Mouse (Mus musculus) limb, embryonic 11.5 days (tissue): ENCODE measurements around the gene Ddx19a. TPM values are rescaled to one million over a fixed set of nuclear protein-coding genes. Genes with fewer than 3 reads are reported as not detected.
A peak's percentile ranks its signal among the peaks of the same experiment; 100 is the strongest.

Experiments used
- ATAC-seq: fragments of 200-750 bp; cut with Nextera tagmentation; 2 replicates; pipeline ENCODE4 v1.8.0; 2017; ENCODE audit warnings: low read depth; ENCODE audit not compliant: insufficient number of reproducible peaks, low FRiP score, low TSS enrichment
- DNase-seq: peaks from one replicate; pipeline ENCODE4 v3.0.0-alpha.2; 2015; ENCODE audit warnings: low spot score
- H3K27ac ChIP-seq: fragments of 300-500 bp; sonication (generic); replicated peaks from 2 replicates; pipeline ENCODE4 v1.5.1; 2014; ENCODE audit warnings: low read depth, mild to moderate bottlenecking, low read length
- H3K27me3 ChIP-seq: fragments of 300-500 bp; sonication (generic); 2 replicates; pipeline ENCODE4 v1.6.1; 2014; ENCODE audit warnings: mild to moderate bottlenecking, low read length, mixed read lengths; ENCODE audit not compliant: control insufficient read depth, insufficient read depth
- H3K36me3 ChIP-seq: fragments of 300-500 bp; sonication (generic); 2 replicates; pipeline ENCODE4 v1.6.1; 2014; ENCODE audit warnings: mild to moderate bottlenecking, low read length, moderate library complexity, mixed read lengths; ENCODE audit not compliant: control insufficient read depth, insufficient read depth
- H3K4me1 ChIP-seq: fragments of 300-500 bp; sonication (generic); 2 replicates; pipeline ENCODE4 v1.6.1; 2014; ENCODE audit warnings: low read length, mixed read lengths; ENCODE audit not compliant: control insufficient read depth, insufficient read depth
- H3K4me2 ChIP-seq: fragments of 300-500 bp; sonication (generic); 2 replicates; pipeline ENCODE4 v1.6.1; 2014; ENCODE audit warnings: low read depth, mild to moderate bottlenecking, moderate library complexity; ENCODE audit not compliant: severe bottlenecking
- H3K4me3 ChIP-seq: fragments of 300-500 bp; sonication (generic); 2 replicates; pipeline ENCODE4 v1.5.1; 2014; ENCODE audit warnings: low read depth, low read length
- H3K9ac ChIP-seq: fragments of 300-500 bp; sonication (generic); 2 replicates; pipeline ENCODE4 v1.6.1; 2014; ENCODE audit warnings: mild to moderate bottlenecking, low read length
- H3K9me3 ChIP-seq: fragments of 300-500 bp; sonication (generic); 2 replicates; pipeline ENCODE4 v1.6.1; 2016; ENCODE audit warnings: low read length; ENCODE audit not compliant: control insufficient read depth
- WGBS: fragments of 180-500 bp; shearing (Covaris S2); extraction: QIAGEN DNeasy Blood & Tissue Kit; methylation state at CpG from one replicate; pipeline ENCODE4 v1.1.7; 2014; 5-methylcytosine and 5-hydroxymethylcytosine counted together
- polyA plus RNA-seq: library from polyadenylated mRNA; unstranded; fragments of >200 nt; fragmentation: Nextera tagmentation; extraction: Ambion mirVana; gene quantifications from 2 replicates; pipeline ENCODE4 v1.2.1, GENCODE M21; 2014

Ddx19a gene
- 34.1 and 40.3 TPM in 2 replicates for polyA plus RNA-seq

DNA sequence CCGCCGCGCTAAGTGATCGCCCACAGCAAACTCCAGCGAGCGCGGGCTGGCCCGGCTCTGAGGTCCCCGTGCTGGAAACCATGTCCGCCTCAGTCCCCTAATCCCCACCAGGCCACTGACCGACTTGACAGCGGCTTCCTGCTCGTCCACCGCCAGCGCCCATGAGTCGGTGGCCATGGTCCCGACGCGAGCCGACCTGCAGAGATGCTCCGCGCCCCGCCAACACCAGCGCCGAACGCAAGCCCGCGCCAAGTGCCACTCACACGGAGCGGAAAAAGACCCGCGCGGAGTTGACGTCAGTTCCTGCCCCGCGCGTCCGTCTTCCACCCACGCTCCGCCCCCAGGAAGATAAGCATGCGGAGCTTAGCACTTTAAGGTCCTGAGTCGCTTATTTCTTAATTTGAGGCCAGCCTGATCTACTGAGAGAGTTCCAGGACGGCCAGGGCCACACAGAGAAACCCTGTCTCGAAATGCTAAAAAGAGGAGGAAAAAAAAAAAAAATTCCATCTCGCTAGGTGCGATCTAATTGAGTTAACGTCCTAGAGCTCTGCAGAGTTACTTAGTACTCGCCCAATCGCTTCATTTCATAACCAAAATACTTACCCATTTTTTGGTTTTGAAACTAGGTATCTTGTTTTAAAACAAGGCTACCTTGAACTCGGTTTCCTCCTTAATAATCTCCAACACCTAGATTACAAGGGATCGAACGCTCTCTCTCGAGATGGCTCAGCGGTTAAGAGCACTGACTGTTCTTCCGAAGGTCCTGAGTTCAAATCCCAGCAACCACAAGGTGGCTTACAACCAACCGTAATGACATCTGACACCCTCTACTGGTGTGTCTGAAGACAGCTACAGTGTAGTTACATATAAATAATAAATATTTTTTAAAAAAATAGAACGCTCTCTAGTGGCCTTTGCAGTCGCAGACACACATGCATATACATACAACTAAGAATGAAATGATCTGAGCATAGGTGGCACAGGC is at the start of gene Ddx19a:
TSS of gene Ddx19a (minus strand) at position 254 of the 985 bp plus-strand sequence.
- H3K4me1 ChIP-seq = peaks cover 5% of the 10 kb centered on the region; the same call in 1 of the 2 replicates
- WGBS = 4% methylated on average over 58 of the region's 58 CpGs
- peak within 1 kb of the TSS; percentile 71 for H3K4me2 ChIP-seq
- H3K4me3 ChIP-seq = peak within 1 kb of the TSS; percentile 90
- H3K36me3 ChIP-seq = no peaks in the 10 kb centered on the region
- ATAC-seq (peak; percentile 84; the same call in 1 of the 2 replicates), DNase-seq (peak; percentile 88)
- no peaks in the 10 kb centered on the region for H3K9me3 ChIP-seq
- H3K27me3 ChIP-seq = no peaks in the 10 kb centered on the region
- H3K9ac ChIP-seq = peak within 1 kb of the TSS; percentile 84
- H3K27ac ChIP-seq = peak within 1 kb of the TSS; percentile 55; the same call in 1 of the 2 replicates

DNA sequence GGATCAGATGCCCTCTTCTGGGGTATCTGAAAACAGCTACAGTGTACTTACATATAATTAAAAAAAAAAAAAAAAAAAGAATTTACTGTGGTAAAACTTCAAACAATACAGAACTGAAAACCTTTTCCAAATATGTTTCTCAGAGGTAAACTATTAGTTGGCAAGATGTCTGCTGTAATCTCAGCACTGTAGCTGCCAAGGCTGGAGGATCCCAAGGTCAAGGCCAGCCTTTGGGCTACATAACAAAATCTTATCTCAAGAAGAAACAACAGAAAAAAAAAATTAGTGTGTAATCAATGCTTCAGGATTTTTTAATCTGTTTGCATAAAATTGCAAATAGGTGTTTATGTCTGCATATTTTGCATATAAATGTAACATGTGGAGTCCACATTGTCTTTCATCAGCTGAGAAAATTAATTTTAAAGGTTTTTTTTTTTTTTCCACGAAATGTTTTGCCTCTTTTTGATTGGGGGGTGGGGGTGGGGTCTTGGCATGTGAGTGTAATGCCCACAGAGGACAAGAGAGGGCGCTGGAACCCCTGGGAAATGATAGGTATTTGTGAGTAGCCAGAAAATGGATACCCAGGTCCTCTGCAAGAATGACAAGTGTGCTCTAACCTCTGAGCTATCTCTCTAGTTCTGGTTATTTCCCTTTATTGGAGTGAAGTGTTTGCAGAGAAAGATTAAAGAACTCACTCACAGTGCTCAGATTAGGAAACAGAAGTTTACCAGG is 46.6 kb upstream of the Ddx19a start:
- no peak for ATAC-seq
- 56% methylated on average over 2 of the region's 2 CpGs for WGBS
- H3K4me2 ChIP-seq = no peak overlapping the region

DNA sequence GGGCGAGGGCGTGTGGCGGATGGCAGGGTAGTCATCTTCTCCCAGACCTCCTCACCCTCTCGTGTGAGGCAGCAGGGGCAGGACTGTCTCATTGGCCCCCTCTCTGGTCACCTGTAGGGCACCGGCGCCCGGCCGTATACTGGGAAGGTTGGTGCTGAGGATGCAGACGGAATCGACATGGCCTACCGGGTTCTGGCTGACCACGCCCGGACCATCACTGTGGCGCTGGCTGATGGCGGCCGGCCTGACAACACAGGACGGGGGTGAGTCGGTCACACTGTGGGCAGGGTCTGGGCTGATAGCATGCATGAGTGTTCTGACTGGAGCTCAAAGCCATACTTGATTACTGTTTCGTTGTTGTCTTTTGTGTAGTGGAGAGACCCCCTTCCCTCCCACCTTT is 44.9 kb upstream of the Ddx19a start:
- H3K4me3 ChIP-seq = no peak overlapping the region
- 95% methylated on average over 19 of the region's 19 CpGs for WGBS
- H3K4me1 ChIP-seq = no peaks in the 10 kb centered on the region
- no peak overlapping the region for H3K9ac ChIP-seq
- peaks cover 55% of the 10 kb centered on the region for H3K36me3 ChIP-seq
- DNase-seq (no peak), ATAC-seq (no peak)
- no peak overlapping the region for H3K27ac ChIP-seq
- H3K27me3 ChIP-seq = no peaks in the 10 kb centered on the region
- H3K9me3 ChIP-seq = no peaks in the 10 kb centered on the region
- H3K4me2 ChIP-seq = no peak overlapping the region

More for the DNA sequence above, 46.6 kb upstream of the Ddx19a start:
- no peak overlapping the region for H3K4me3 ChIP-seq
- H3K4me1 ChIP-seq = no peaks in the 10 kb centered on the region
- no peak overlapping the region for H3K27ac ChIP-seq
- no peaks in the 10 kb centered on the region for H3K27me3 ChIP-seq
- H3K9me3 ChIP-seq = no peaks in the 10 kb centered on the region
- peaks cover 63% of the 10 kb centered on the region for H3K36me3 ChIP-seq
- no peak overlapping the region for H3K9ac ChIP-seq
- no peak for DNase-seq

DNA sequence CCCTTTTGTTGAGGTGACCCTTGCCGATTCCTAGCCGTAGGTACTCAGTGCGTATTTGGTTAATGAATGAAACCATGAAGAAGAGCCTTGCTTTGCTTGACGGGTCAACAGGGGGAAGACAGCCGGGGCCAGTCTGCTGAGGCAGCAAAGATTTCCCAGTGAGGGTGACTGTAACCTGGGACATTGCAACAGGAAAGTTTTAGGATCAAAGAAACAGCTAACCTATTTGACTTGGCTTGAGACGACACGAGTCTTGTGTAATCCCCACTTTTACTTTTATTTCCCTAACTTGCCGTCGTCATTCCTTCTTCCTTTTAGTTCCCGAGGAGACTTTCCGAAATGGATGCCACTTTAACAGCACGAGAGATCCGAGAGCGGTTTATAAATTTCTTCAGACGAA is 39.0 kb upstream of the Ddx19a start:
- H3K27ac ChIP-seq = no peak overlapping the region
- no peak overlapping the region for H3K4me3 ChIP-seq
- H3K4me2 ChIP-seq = no peak overlapping the region
- no peaks in the 10 kb centered on the region for H3K27me3 ChIP-seq
- no peaks in the 10 kb centered on the region for H3K9me3 ChIP-seq
- peaks cover 8% of the 10 kb centered on the region for H3K4me1 ChIP-seq
- DNase-seq (no peak), ATAC-seq (no peak)
- WGBS = 93% methylated on average over 15 of the region's 15 CpGs
- H3K9ac ChIP-seq = no peak overlapping the region
- H3K36me3 ChIP-seq = peaks cover 22% of the 10 kb centered on the region; the same call in 1 of the 2 replicates

DNA sequence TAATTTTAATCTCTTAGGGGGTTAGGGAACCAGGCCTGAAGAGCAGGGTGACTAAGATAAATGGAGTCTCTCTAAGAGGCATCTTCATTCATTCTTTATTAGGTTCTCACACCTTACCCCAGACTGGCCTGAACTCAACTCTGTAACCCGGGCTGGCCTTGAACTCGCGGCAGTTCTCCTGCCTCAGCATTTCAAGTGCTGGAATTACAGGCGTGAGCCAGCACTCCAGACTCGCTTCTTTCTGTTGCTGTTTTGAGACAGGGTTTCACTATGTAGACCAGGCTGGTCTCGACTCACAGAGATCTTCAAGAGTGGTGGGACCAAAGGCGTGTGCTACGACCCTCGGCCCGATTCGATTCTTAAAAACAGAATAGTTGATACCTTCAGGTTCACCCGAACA is 36.7 kb upstream of the Ddx19a start:
- Histone ChIP-seq H3K36me3 (peaks cover 11% of the 10 kb centered on the region; the same call in 1 of the 2 replicates), H3K4me3 (peak overlapping the region; percentile 67), H3K27me3 (no peaks in the 10 kb centered on the region), H3K27ac (peak overlapping the region; percentile 68), H3K9me3 (no peaks in the 10 kb centered on the region), H3K9ac (peak overlapping the region; percentile 75), H3K4me2 (peak overlapping the region; percentile 68), H3K4me1 (peaks cover 8% of the 10 kb centered on the region)
- DNase-seq (peak; percentile 61), ATAC-seq (0 out of 2 replicates have a peak, but pooled peaks have one; percentile 15)
- 17% methylated on average over 12 of the region's 12 CpGs for WGBS

DNA sequence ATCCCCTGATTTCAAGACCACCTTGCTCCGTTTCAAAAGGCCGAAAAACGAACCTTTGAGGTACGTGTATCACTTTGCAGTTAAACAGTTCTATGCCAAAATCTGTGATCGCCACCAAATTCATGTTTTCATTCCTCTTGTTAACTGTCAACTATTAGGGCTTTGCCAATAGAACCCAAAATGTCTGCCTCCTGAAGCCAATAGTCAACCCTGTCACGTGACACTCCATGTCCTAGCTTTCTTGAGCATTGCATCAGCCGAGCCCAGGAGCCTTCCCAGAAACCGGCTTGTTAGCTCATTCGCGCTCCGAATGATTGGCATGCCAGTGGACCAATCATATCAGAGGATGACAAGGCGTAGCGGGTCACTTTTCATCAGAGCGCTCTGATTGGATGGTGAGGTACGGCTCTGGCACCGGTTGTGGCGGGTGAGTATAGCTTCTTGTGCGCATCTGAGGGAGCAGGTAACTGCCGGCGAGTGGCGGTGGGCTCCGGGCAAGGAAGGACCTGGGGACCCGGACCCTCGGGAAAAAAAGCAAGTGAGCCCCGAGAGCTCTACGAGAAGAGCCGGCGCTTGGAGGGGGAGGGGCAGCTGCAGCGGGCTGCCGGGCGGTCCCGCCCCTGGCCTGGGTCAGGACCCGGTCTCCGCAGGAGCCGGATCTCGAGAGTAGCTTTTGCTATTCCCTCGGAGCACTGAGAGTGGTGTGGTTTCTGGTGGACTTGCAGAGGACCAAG is 36.0 kb upstream of the Ddx19a start:
- Histone ChIP-seq H3K9ac (peak overlapping the region; percentile 75), H3K9me3 (no peaks in the 10 kb centered on the region), H3K27ac (peak overlapping the region; percentile 68), H3K4me3 (peak overlapping the region; percentile 67), H3K4me1 (peaks cover 8% of the 10 kb centered on the region), H3K4me2 (peak overlapping the region; percentile 68), H3K27me3 (no peaks in the 10 kb centered on the region), H3K36me3 (peaks cover 11% of the 10 kb centered on the region; the same call in 1 of the 2 replicates)
- 5% methylated on average over 37 of the region's 37 CpGs for WGBS
- DNase-seq (peak; percentile 97), ATAC-seq (peak; percentile 97)

DNA sequence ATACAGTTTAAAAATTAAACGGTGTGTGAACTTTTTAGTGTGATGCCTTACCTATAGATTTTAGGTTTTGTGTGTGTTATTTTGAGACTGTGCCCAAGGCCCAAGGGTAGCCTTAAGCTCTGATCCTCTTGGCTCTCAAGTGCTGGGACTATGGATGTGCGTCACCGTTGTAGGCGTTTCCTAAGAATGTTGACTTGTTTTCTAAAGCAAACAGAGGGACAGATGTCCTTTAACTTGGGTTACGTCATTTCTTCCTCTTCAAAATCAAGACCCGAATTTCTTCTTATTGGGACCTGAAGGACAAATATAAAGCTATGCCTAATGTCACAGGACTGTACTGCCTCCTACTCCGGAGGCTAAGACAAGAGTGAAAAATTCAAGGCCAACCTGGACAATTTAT is 35.3 kb upstream of the Ddx19a start, which contains the start of gene Aars:
TSS of gene Aars (plus strand) at position 229 of the 400 bp plus-strand sequence.
- no peak for DNase-seq
- Histone ChIP-seq H3K9ac (peak within 1 kb of the TSS; percentile 75), H3K27ac (peak within 1 kb of the TSS; percentile 68), H3K36me3 (peaks cover 8% of the 10 kb centered on the region; the same call in 1 of the 2 replicates), H3K9me3 (no peaks in the 10 kb centered on the region), H3K4me3 (peak within 1 kb of the TSS; percentile 67), H3K4me2 (peak within 1 kb of the TSS; percentile 68), H3K27me3 (no peaks in the 10 kb centered on the region), H3K4me1 (peaks cover 8% of the 10 kb centered on the region)
- ATAC-seq = no peak
- WGBS = 97% methylated on average over 7 of the region's 7 CpGs
